Mouse (Mus musculus) right cerebral cortex, adult 18-20 months (tissue): ENCODE measurements around the gene Ms4a6c.
"Not testable (repeated sequence)": the region's sequence is repeated elsewhere in the genome, so short reads cannot be mapped to it uniquely, and the experiment has no call there.

Experiments
- DNase-seq: peaks from one replicate; pipeline ENCODE4 v3.0.0; 2022; ENCODE audit warnings: mixed read lengths

Ms4a6c gene

GRCm38 (mm10) chr19:11504857-11505256 lies 35.7 kb downstream of the Ms4a6c start:
- no peak for DNase-seq

DNA sequence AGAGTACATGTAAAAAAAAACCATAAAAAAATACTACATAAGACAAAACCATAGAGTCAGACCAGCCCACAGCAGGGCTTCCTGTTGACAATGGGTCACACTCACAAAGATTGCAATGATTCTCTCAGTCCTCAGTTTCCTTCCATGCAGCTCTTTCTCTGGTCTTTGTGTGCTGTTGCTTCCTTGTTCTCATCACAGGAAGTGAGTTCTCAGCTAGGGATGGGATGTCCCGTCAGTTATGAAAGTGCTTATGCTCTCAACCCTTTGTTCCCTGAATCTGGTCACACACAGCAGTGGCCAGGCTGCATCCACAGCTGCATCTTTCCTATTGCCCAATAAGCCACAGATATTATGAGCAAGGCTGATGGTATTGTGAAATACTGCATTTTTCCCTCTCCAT lies 44.3 kb downstream of the Ms4a6c start:
- no peak for DNase-seq

- DNase-seq, result no peak
Measured at GRCm38 (mm10) chr19:11516246-11516645, 47.1 kb downstream of the Ms4a6c start, which contains the start of gene Ms4a6b. TSS of gene Ms4a6b (plus strand) at chr19:11516512.

GRCm38 (mm10) chr19:11516845-11517244 lies 47.7 kb downstream of the Ms4a6c start:
- no peak for DNase-seq

DNA sequence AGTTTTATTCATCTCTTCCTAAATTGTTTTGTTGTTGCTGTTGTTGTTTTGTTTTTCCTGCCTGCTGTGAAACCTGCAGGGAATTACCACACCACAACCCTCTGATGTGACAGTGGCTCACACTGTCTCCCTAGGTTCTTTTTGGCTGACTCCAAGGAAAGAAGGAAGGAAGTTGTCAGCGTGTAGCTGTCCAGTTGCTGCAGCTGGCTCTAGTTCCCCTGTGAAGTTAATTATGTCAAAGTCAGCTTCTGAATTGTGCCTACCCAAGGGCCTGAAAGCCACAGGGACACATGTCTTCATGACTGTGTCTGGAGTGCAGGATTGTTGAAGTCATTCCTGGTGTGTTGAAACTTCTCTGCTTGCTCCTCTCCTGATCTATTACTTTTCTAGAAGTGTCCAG lies 48.2 kb downstream of the Ms4a6c start:
- not testable (repeated sequence) for DNase-seq

GRCm38 (mm10) chr19:11518356-11518755 lies 49.2 kb downstream of the Ms4a6c start:
- not testable (repeated sequence) for DNase-seq

DNA sequence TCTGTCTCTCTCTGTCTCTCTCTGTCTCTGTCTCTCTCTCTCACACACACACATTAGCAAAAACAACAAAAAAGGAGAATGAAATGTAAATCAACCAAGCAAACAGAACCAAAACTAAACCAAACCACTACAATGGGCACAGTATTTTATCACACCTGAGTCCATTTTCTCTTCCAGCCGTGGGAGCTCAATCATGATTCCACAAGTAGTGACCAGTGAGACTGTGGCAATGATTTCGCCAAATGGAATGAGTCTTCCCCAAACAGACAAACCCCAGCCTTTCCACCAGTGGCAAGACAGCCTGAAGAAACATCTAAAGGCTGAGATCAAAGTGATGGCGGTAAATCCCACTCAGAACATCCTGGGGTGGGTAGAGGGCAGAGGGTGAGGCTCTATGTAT lies 51.0 kb downstream of the Ms4a6c start:
- no peak for DNase-seq
